Mouse (Mus musculus) inflammation-experienced regulatory T-cells, adult 6 months (primary cell): ENCODE measurements around the gene Hspb6. TPM values are rescaled to one million over a fixed set of nuclear protein-coding genes. Genes with fewer than 3 reads are reported as not detected.

ENCODE experiments used
- ATAC-seq: one replicate; pipeline ENCODE4 v1.8.0; 2017
- polyA plus RNA-seq, 3 experiments: library from polyadenylated mRNA; unstranded; fragments of 100-300 nt; shearing (Covaris generic); gene quantifications; one replicate each; pipeline ENCODE4 v1.2.1; 2017

Gene Hspb6
- polyA plus RNA-seq, 3 experiments from 2014 or later: 2.7 to 3.6 (median 2.8) TPM

GRCm38 (mm10) chr7:30553810-30554584 is 2.0 kb downstream of the Hspb6 start:
- no peak for ATAC-seq

GRCm38 (mm10) chr7:30556894-30557536 is 5.0 kb downstream of the Hspb6 start:
- no peak for ATAC-seq

- no peak for ATAC-seq
These were observed 6.0 kb downstream of the Hspb6 start for GRCm38 (mm10) chr7:30557901-30558514.

- ATAC-seq: no peak
These were observed 6.9 kb downstream of the Hspb6 start for GRCm38 (mm10) chr7:30558656-30559442.

- ATAC-seq: peak; percentile 71
These were observed 7.5 kb downstream of the Hspb6 start, which contains the start of gene Lin37 for GRCm38 (mm10) chr7:30559443-30559954. TSS of gene Lin37 (minus strand) at chr7:30559838.

GRCm38 (mm10) chr7:30560296-30560695 is 8.3 kb downstream of the Hspb6 start:
- no peak for ATAC-seq

- no peak for ATAC-seq
These were observed 10.6 kb downstream of the Hspb6 start for GRCm38 (mm10) chr7:30562526-30563116.

GRCm38 (mm10) chr7:30563117-30563905 is 11.3 kb downstream of the Hspb6 start, which contains the start of the genes U2af1l4, Gm49396 and Psenen:
TSS of gene U2af1l4 (plus strand) at chr7:30563301.
TSS of gene Gm49396 (plus strand) at chr7:30563344.
TSS of gene Psenen (minus strand) at chr7:30563627.
- ATAC-seq: peak; percentile 69

- ATAC-seq: peak; percentile 48
These were observed 11.9 kb downstream of the Hspb6 start for GRCm38 (mm10) chr7:30563906-30564280.

- peak; percentile 54 for ATAC-seq
These were observed 13.1 kb downstream of the Hspb6 start, which contains the start of gene Igflr1 for GRCm38 (mm10) chr7:30564970-30565571. TSS of gene Igflr1 (plus strand) at chr7:30565427.

- no peak for ATAC-seq
These were observed 14.1 kb downstream of the Hspb6 start for GRCm38 (mm10) chr7:30566033-30566432.

- no peak for ATAC-seq
These were observed 15.6 kb downstream of the Hspb6 start for GRCm38 (mm10) chr7:30567555-30567954.

GRCm38 (mm10) chr7:30572389-30572788 is 20.4 kb downstream of the Hspb6 start:
- ATAC-seq: no peak

- no peak for ATAC-seq
These were observed 21.0 kb downstream of the Hspb6 start for GRCm38 (mm10) chr7:30572969-30573368.

GRCm38 (mm10) chr7:30579950-30580349 is 28.0 kb downstream of the Hspb6 start:
- no peak for ATAC-seq

GRCm38 (mm10) chr7:30581547-30581946 is 29.6 kb downstream of the Hspb6 start:
- no peak for ATAC-seq

- ATAC-seq: no peak
These were observed 32.4 kb downstream of the Hspb6 start for GRCm38 (mm10) chr7:30584339-30584738.

- no peak for ATAC-seq
These were observed 33.2 kb downstream of the Hspb6 start for GRCm38 (mm10) chr7:30585170-30585569.

- no peak for ATAC-seq
These were observed 34.6 kb downstream of the Hspb6 start for GRCm38 (mm10) chr7:30586455-30587020.
